Mouse (Mus musculus) forebrain, embryonic 14.5 days (tissue): ENCODE data around the gene Garnl3. TPM values are rescaled to one million over a fixed set of nuclear protein-coding genes. Genes with fewer than 3 reads are reported as not detected.

Source experiments
- ATAC-seq: fragments of 200-750 bp; cut with Nextera tagmentation; 2 replicates; pipeline ENCODE4 v1.8.0; 2017; ENCODE audit warnings: mild to moderate bottlenecking, moderate library complexity
- DNase-seq: peaks from one replicate; pipeline ENCODE4 v3.0.0-alpha.2; 2015; ENCODE audit warnings: low spot score
- H3K27ac ChIP-seq: fragments of 300-500 bp; sonication (generic); 2 replicates; pipeline ENCODE4 v1.5.1; 2014; ENCODE audit warnings: low read depth, mild to moderate bottlenecking, control low read depth, low read length, moderate library complexity
- H3K27me3 ChIP-seq: fragments of 300-500 bp; sonication (generic); replicated peaks from 2 replicates; pipeline ENCODE4 v1.6.1; 2014; ENCODE audit warnings: low read length, control low read depth, mixed read lengths; ENCODE audit not compliant: control insufficient read depth, insufficient read depth
- H3K36me3 ChIP-seq: fragments of 300-500 bp; sonication (generic); 2 replicates; pipeline ENCODE4 v1.6.1; 2014; ENCODE audit warnings: low read length, control low read depth; ENCODE audit not compliant: control insufficient read depth, insufficient read depth
- H3K4me1 ChIP-seq: fragments of 300-500 bp; sonication (generic); 2 replicates; pipeline ENCODE4 v1.6.1; 2014; ENCODE audit warnings: antibody characterized with exemption, low read length, control low read depth; ENCODE audit not compliant: control insufficient read depth, insufficient read depth
- H3K4me2 ChIP-seq: fragments of 300-500 bp; sonication (generic); 2 replicates; pipeline ENCODE4 v1.6.1; 2014; ENCODE audit warnings: mild to moderate bottlenecking, control low read depth, low read length
- H3K4me3 ChIP-seq: fragments of 300-500 bp; sonication (generic); 2 replicates; pipeline ENCODE4 v1.5.1; 2014; ENCODE audit warnings: low read depth, low read length, control low read depth
- H3K9ac ChIP-seq: fragments of 300-500 bp; sonication (generic); 2 replicates; pipeline ENCODE4 v1.6.1; 2014; ENCODE audit warnings: mild to moderate bottlenecking, low read length, control low read depth, moderate library complexity
- H3K9me3 ChIP-seq: fragments of 300-500 bp; sonication (generic); replicated peaks from 2 replicates; pipeline ENCODE4 v1.6.1; 2016; ENCODE audit warnings: low read length, control low read depth, mixed read lengths; ENCODE audit not compliant: control insufficient read depth
- WGBS: fragments of 180-500 bp; shearing (Covaris S2); extraction: QIAGEN DNeasy Blood & Tissue Kit; methylation state at CpG from one replicate; pipeline ENCODE4 v1.1.7; 2014; 5-methylcytosine and 5-hydroxymethylcytosine counted together
- polyA plus RNA-seq: library from polyadenylated mRNA; unstranded; fragments of >200 nt; fragmentation: Nextera tagmentation; extraction: Ambion mirVana; gene quantifications from 2 replicates; pipeline ENCODE4 v1.2.1, GENCODE M21; 2014

Gene Garnl3
- polyA plus RNA-seq, 1 experiment from 2014 or later, result 21.3 TPM

GRCm38 (mm10) chr2:33037429-33037828, 94.0 kb downstream of the Garnl3 start:
- Histone ChIP-seq H3K27me3 (no peaks in the 10 kb centered on the region), H3K9me3 (no peaks in the 10 kb centered on the region), H3K27ac (no peak overlapping the region), H3K4me3 (no peak overlapping the region), H3K4me2 (no peak overlapping the region), H3K4me1 (no peaks in the 10 kb centered on the region), H3K9ac (no peak overlapping the region), H3K36me3 (no peaks in the 10 kb centered on the region)
- peak; percentile 47 for DNase-seq
- no peak for ATAC-seq
- 20% methylated on average over 1 of the region's 1 CpGs for WGBS

GRCm38 (mm10) chr2:33035297-33035696, 96.2 kb downstream of the Garnl3 start:
- WGBS, result 72% methylated on average over 1 of the region's 1 CpGs
- Histone ChIP-seq H3K9ac (no peak overlapping the region), H3K27ac (no peak overlapping the region), H3K4me3 (no peak overlapping the region), H3K4me1 (no peaks in the 10 kb centered on the region), H3K4me2 (no peak overlapping the region), H3K9me3 (no peaks in the 10 kb centered on the region), H3K36me3 (no peaks in the 10 kb centered on the region), H3K27me3 (no peaks in the 10 kb centered on the region)
- ATAC-seq (no peak), DNase-seq (no peak)

GRCm38 (mm10) chr2:33033281-33033680, 98.2 kb downstream of the Garnl3 start:
- WGBS, result 87% methylated on average over 7 of the region's 7 CpGs
- DNase-seq (no peak), ATAC-seq (no peak)
- Histone ChIP-seq H3K4me3 (no peak overlapping the region), H3K9me3 (no peaks in the 10 kb centered on the region), H3K9ac (no peak overlapping the region), H3K27me3 (no peaks in the 10 kb centered on the region), H3K4me2 (no peak overlapping the region), H3K4me1 (no peaks in the 10 kb centered on the region), H3K27ac (no peak overlapping the region), H3K36me3 (no peaks in the 10 kb centered on the region)

- DNase-seq, result no peak
- H3K4me2 ChIP-seq, result no peak overlapping the region
- no peaks in the 10 kb centered on the region for H3K4me1 ChIP-seq
- no peak overlapping the region for H3K9ac ChIP-seq
- no peak overlapping the region for H3K27ac ChIP-seq
- 85% methylated on average over 5 of the region's 5 CpGs for WGBS
- H3K4me3 ChIP-seq, result no peak overlapping the region
- ATAC-seq, result no peak
- H3K36me3 ChIP-seq, result no peaks in the 10 kb centered on the region
- H3K27me3 ChIP-seq, result no peaks in the 10 kb centered on the region
- no peaks in the 10 kb centered on the region for H3K9me3 ChIP-seq
Observed at GRCm38 (mm10) chr2:33032391-33033062, 98.9 kb downstream of the Garnl3 start.

- H3K9me3 ChIP-seq, result no peaks in the 10 kb centered on the region
- 82% methylated on average over 4 of the region's 4 CpGs for WGBS
- no peaks in the 10 kb centered on the region for H3K4me1 ChIP-seq
- DNase-seq, result no peak
- no peak overlapping the region for H3K9ac ChIP-seq
- H3K27ac ChIP-seq, result no peak overlapping the region
- H3K4me3 ChIP-seq, result no peak overlapping the region
- H3K36me3 ChIP-seq, result no peaks in the 10 kb centered on the region
- H3K4me2 ChIP-seq, result no peak overlapping the region
- H3K27me3 ChIP-seq, result no peaks in the 10 kb centered on the region
- ATAC-seq, result no peak
Observed at GRCm38 (mm10) chr2:33025040-33025439, 106.4 kb downstream of the Garnl3 start.

GRCm38 (mm10) chr2:33024564-33024963, 106.9 kb downstream of the Garnl3 start:
- 74% methylated on average over 10 of the region's 10 CpGs for WGBS
- H3K27ac ChIP-seq, result no peak overlapping the region
- no peaks in the 10 kb centered on the region for H3K4me1 ChIP-seq
- no peak overlapping the region for H3K9ac ChIP-seq
- DNase-seq (peak; percentile 22), ATAC-seq (no peak)
- H3K36me3 ChIP-seq, result no peaks in the 10 kb centered on the region
- H3K4me3 ChIP-seq, result no peak overlapping the region
- H3K27me3 ChIP-seq, result no peaks in the 10 kb centered on the region
- no peak overlapping the region for H3K4me2 ChIP-seq
- no peaks in the 10 kb centered on the region for H3K9me3 ChIP-seq

- Histone ChIP-seq H3K9me3 (no peaks in the 10 kb centered on the region), H3K4me1 (no peaks in the 10 kb centered on the region), H3K9ac (no peak overlapping the region), H3K27me3 (no peaks in the 10 kb centered on the region), H3K27ac (no peak overlapping the region), H3K4me2 (no peak overlapping the region), H3K4me3 (no peak overlapping the region), H3K36me3 (no peaks in the 10 kb centered on the region)
- DNase-seq (no peak), ATAC-seq (no peak)
- 81% methylated on average over 6 of the region's 6 CpGs for WGBS
Observed at GRCm38 (mm10) chr2:33022846-33023245, 108.6 kb downstream of the Garnl3 start.

GRCm38 (mm10) chr2:33018026-33018425, 113.4 kb downstream of the Garnl3 start:
- DNase-seq, result no peak
- Histone ChIP-seq H3K27ac (no peak overlapping the region), H3K4me3 (no peak overlapping the region), H3K36me3 (no peaks in the 10 kb centered on the region), H3K4me2 (no peak overlapping the region), H3K27me3 (no peaks in the 10 kb centered on the region), H3K9me3 (no peaks in the 10 kb centered on the region), H3K9ac (no peak overlapping the region), H3K4me1 (no peaks in the 10 kb centered on the region; the same call in 1 of the 2 replicates)
- no peak for ATAC-seq
- WGBS, result 7% methylated on average over 6 of the region's 6 CpGs

GRCm38 (mm10) chr2:33017191-33017590, 114.3 kb downstream of the Garnl3 start:
- WGBS, result 72% methylated on average over 2 of the region's 2 CpGs
- H3K4me3 ChIP-seq, result no peak overlapping the region
- no peak for DNase-seq
- no peak for ATAC-seq
- H3K27me3 ChIP-seq, result no peaks in the 10 kb centered on the region
- H3K4me1 ChIP-seq, result no peaks in the 10 kb centered on the region; the same call in 1 of the 2 replicates
- H3K9ac ChIP-seq, result no peak overlapping the region
- H3K9me3 ChIP-seq, result no peaks in the 10 kb centered on the region
- no peak overlapping the region for H3K4me2 ChIP-seq
- no peak overlapping the region for H3K27ac ChIP-seq
- no peaks in the 10 kb centered on the region for H3K36me3 ChIP-seq
